Mouse (Mus musculus) pancreas, adult 10 weeks (tissue): ENCODE data around the gene Pik3ap1. TPM values are rescaled to one million over a fixed set of nuclear protein-coding genes. Genes with fewer than 3 reads are reported as not detected.

Source experiments
- polyA plus RNA-seq: library from polyadenylated mRNA; stranded (reverse); fragments of 350-450 nt; fragmentation: Illumina TruSeq; extraction: RNeasy Lipid Tissue Mini Kit (QIAGEN cat#74804); gene quantifications from one replicate; pipeline ENCODE4 v1.2.3, GENCODE M21; 2015; ENCODE audit warnings: low read depth, low replicate concordance; ENCODE audit not compliant: insufficient read depth

Pik3ap1 gene
- 8.7 TPM for polyA plus RNA-seq

DNA sequence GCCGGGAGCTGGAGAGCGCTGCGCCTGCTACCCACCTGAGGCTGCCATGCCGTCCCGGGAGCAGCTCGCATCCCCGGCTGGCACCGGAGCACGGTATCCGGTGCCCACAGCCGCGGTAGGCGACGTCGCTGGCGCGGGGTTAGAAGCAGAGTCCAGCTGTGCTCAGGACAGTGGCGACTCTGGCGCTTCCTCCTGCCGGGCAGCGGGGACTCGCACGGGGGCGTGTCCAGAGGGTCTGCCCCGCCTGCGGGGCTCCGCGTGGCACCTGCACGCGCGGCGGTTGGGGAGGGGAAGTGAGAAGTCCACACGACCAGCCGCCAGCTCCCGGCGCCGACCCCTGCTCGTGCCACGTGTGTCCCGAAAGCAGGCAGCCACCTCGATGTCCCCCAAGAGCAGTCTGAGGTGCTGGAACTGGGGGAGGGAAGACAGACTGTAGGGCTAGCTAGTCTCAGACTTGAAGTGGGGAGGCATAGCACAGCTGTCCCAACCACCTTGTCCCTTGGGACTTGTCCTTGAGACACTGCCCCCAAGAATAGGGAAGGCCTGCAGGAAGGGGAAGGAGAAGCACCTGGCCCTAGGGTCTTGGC, at the start of gene Pik3ap1:
Pik3ap1 (minus strand) TSS at position 181 of the 587 bp plus-strand sequence.

DNA sequence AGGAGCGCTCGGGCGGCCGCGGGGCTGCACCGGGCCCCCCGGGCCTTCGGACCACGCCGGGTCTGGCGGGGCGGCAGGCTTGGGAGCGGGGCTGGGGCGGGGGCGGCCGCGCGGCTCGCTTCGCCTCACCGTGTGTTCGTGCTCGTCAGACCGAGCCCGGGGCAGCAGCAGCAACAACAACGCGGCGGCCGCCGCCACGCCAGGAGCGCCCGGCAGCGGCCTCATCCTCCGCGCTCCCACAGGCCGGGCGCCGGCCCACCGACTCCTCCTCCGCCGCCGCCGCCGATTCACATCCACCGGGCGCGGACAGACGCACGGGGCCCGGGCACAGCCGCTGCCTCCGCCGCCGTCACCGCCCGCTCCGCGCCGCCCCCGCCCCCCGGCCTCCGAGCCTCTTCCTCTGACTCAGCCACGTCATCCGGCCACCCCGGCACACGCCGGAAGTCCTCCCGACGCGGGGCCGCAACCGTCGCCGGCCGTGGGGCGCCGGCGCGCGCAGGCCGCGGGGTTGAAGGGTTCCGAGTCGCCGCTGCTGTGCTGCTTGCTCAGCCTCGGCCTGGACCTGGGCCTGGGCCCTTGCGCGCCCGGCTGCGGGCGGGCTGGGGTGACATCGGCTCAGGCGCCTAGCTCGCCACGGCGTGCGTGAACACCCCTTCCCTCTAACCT, 121.1 kb downstream of the Pik3ap1 start, which contains the start of gene Tm9sf3:
Tm9sf3 (minus strand) TSS at position 368 of the 666 bp plus-strand sequence.

Other genes with a start within 250 kb of the Pik3ap1 start
- not detected for gene Tll2, start 178.3 kb downstream of the Pik3ap1 start, polyA plus RNA-seq
- gene Tm9sf3, start 121.1 kb downstream of the Pik3ap1 start, polyA plus RNA-seq, result 27.0 TPM
- 1.8 TPM for gene Lcor, start 97.5 kb upstream of the Pik3ap1 start, polyA plus RNA-seq
- gene Gm340, start 197.3 kb upstream of the Pik3ap1 start, polyA plus RNA-seq, result 0.78 TPM